Comparison of ENCODE assay signal across 8 mouse cellular contexts in genomic region chr1:62705517-62705981, GRCm38 (mm10). TPM values are rescaled to one million over a fixed set of nuclear protein-coding genes. Genes with fewer than 3 reads are reported as not detected.
DNase-seq lines count a peak whose midpoint lies in the region; TF ChIP-seq lines count a peak whose summit lies in the region.

No protein-coding gene starts in this region.

- TF ChIP-seq CTCF in olfactory bulb, adult 2 months (IDR thresholded peaks at IDR 0.05; ENCODE audit: insufficient read depth, low read depth, low read length) = no peak

- H3K4me3 ChIP-seq in limb, embryonic 10.5 days = peak overlapping the region; percentile 70
- H3K4me3 ChIP-seq in olfactory bulb, adult 2 months (ENCODE audit: insufficient read depth, low read depth, low read length) = peak overlapping the region; percentile 58

- no peaks in the 10 kb centered on the region for H3K9me3 ChIP-seq in limb, embryonic 10.5 days (replicated peaks)

- DNase-seq in frontal cortex, postnatal 36 days (ENCODE audit: low spot score in 2 of 2) = peak; percentile 38 to 49
- DNase-seq in frontal cortex, postnatal 25 days (ENCODE audit: low spot score in 2 of 2) = no peak
- peak; percentile 36 for DNase-seq in retina, postnatal 1 day
- DNase-seq in retina, embryonic 14.5 days (ENCODE audit: low spot score) = no peak
- DNase-seq in limb, embryonic 10.5 days (ENCODE audit: low spot score) = peak; percentile 60
- DNase-seq in urinary bladder, postnatal 10 days (ENCODE audit: low spot score) = no peak
- DNase-seq in cerebellum, adult 11 months = no peak

- peaks cover 90% of the 10 kb centered on the region for H3K4me1 ChIP-seq in limb, embryonic 10.5 days
- H3K4me1 ChIP-seq in olfactory bulb, adult 2 months (ENCODE audit: control insufficient read depth, insufficient read depth, low read length) = peaks cover 27% of the 10 kb centered on the region

- WGBS in limb, embryonic 10.5 days = under 1% methylated on average over 18 of the region's 18 CpGs
- WGBS in olfactory bulb, adult 2 months = 13% methylated on average over 18 of the region's 18 CpGs

- TF ChIP-seq POLR2A in olfactory bulb, adult 2 months (IDR thresholded peaks at IDR 0.05; ENCODE audit: insufficient read depth, low read depth, low read length) = no peak

- H3K27me3 ChIP-seq in limb, embryonic 10.5 days (ENCODE audit: low read depth, poor library complexity, severe bottlenecking) = peaks cover 57% of the 10 kb centered on the region

- H3K27ac ChIP-seq in limb, embryonic 10.5 days = peak overlapping the region; percentile 92
- H3K27ac ChIP-seq in olfactory bulb, adult 2 months (ENCODE audit: insufficient read depth, low read depth, low read length) = no peak overlapping the region

- peaks cover 5% of the 10 kb centered on the region for H3K36me3 ChIP-seq in limb, embryonic 10.5 days

RNA-seq across cellular contexts. Expression of gene Nrp2, which starts 2.5 kb away (rescaled TPM):
- polyA plus RNA-seq in limb, embryonic 10.5 days (2016; fragmentation: Nextera tagmentation; extraction: Ambion mirVana) = 31.7 and 54.7 TPM in 2 replicates
- not detected in 2 replicates for polyA plus RNA-seq in olfactory bulb, adult 2 months (2012; ENCODE audit: insufficient read depth, insufficient read length, low replicate concordance, missing spikeins)

Comparison
In these comparisons a context has a peak if more than half of its experiments do, and no peak if none do; other contexts are left out.
1. DNase-seq: peak in frontal cortex, postnatal 36 days (2 of 2), retina, postnatal 1 day (single experiment) and limb, embryonic 10.5 days (single experiment); none in frontal cortex, postnatal 25 days (0 of 2), retina, embryonic 14.5 days (single experiment), urinary bladder, postnatal 10 days (single experiment) and cerebellum, adult 11 months (single experiment).
2. RNA of gene Nrp2, which starts 2.5 kb away (polyA plus RNA-seq): 31.7 to 54.7 TPM in limb, embryonic 10.5 days; not detected in olfactory bulb, adult 2 months; every median in the first group is over 10 times any median in the second.